Mouse (Mus musculus) stomach, adult 2 months (tissue): ENCODE measurements around the gene Bgn. TPM values are rescaled to one million over a fixed set of nuclear protein-coding genes. Genes with fewer than 3 reads are reported as not detected.

Source experiments
- polyA plus RNA-seq: library from polyadenylated mRNA; depleted of rRNA; stranded (reverse); fragments of >200 nt; gene quantifications from 2 replicates; pipeline ENCODE4 v1.2.3, GENCODE M21; 2012; rRNA removed

Bgn gene
- 139 and 158 TPM in 2 replicates for polyA plus RNA-seq

GRCm38 (mm10) chrX:73483484-73483810 is at the start of gene Bgn:
Gene Bgn, plus strand, starts transcription at chrX:73483602.

GRCm38 (mm10) chrX:73435252-73435651 is 48.1 kb upstream of the Bgn start, which contains the start of gene Trex2:
Gene Trex2, minus strand, starts transcription at chrX:73435344.

GRCm38 (mm10) chrX:73458877-73459392 is 24.5 kb upstream of the Bgn start, which contains the start of gene Haus7:
Gene Haus7, minus strand, starts transcription at chrX:73459044.

Other genes starting within 250 kb of the Bgn start
- gene Xlr4c, start 240.5 kb upstream of the Bgn start, polyA plus RNA-seq, result not detected in 2 replicates
- gene Xlr3c, start 218.2 kb upstream of the Bgn start, polyA plus RNA-seq, result not detected in 2 replicates
- gene Xlr5a, start 190.6 kb upstream of the Bgn start, polyA plus RNA-seq, result not detected in 2 replicates
- gene Xlr5c, start 190.6 kb upstream of the Bgn start, polyA plus RNA-seq, result not detected in 2 replicates
- not detected in 2 replicates for gene Gm45015, start 146.8 kb upstream of the Bgn start, polyA plus RNA-seq
- gene Zfp275, start 141.0 kb upstream of the Bgn start, polyA plus RNA-seq, result 2.1 and 2.9 TPM in 2 replicates
- not detected in 2 replicates for gene Gm18336, start 84.9 kb upstream of the Bgn start, polyA plus RNA-seq
- gene Zfp92, start 72.5 kb upstream of the Bgn start, polyA plus RNA-seq, result 0.03 TPM in 1 of 2 replicates, not detected in the other
- 97.8 and 195 TPM in 2 replicates for gene Trex2, start 48.3 kb upstream of the Bgn start, polyA plus RNA-seq
- 6.3 and 7.0 TPM in 2 replicates for gene Haus7, start 24.6 kb upstream of the Bgn start, polyA plus RNA-seq
- 0.06 and 0.10 TPM in 2 replicates for gene Atp2b3, start 19.5 kb downstream of the Bgn start, polyA plus RNA-seq
- 0.37 and 0.69 TPM in 2 replicates for gene Dusp9, start 155.8 kb downstream of the Bgn start, polyA plus RNA-seq
- gene Pnck, start 176.5 kb downstream of the Bgn start, polyA plus RNA-seq, result 11.4 and 14.7 TPM in 2 replicates
- 39.7 and 46.3 TPM in 2 replicates for gene Slc6a8, start 189.5 kb downstream of the Bgn start, polyA plus RNA-seq
- 10.6 and 15.5 TPM in 2 replicates for gene Bcap31, start 232.6 kb downstream of the Bgn start, polyA plus RNA-seq
- gene Abcd1, start 233.0 kb downstream of the Bgn start, polyA plus RNA-seq, result 6.8 and 7.9 TPM in 2 replicates